Mouse (Mus musculus) lung, embryonic 14.5 days (tissue): ENCODE measurements at regions not wholly inside any gene's neighbourhood (a gene's known extent, or its start where the extent isn't known, plus 50 kb on each side); places are given as distances from the start of the nearest gene placed in this dataset.

Experiments used
- ATAC-seq: fragments of 200-750 bp; cut with Nextera tagmentation; 2 replicates; pipeline ENCODE4 v1.8.0; 2017; ENCODE audit warnings: mild to moderate bottlenecking, moderate TSS enrichment, moderate library complexity; ENCODE audit not compliant: insufficient read depth
- DNase-seq: peaks from one replicate; pipeline ENCODE4 v3.0.0-alpha.2; 2015
- H3K27ac ChIP-seq: fragments of 300-500 bp; sonication (generic); 2 replicates; pipeline ENCODE4 v1.5.1; 2014; ENCODE audit warnings: low read depth, mild to moderate bottlenecking, moderate library complexity
- H3K27me3 ChIP-seq: fragments of 300-500 bp; sonication (generic); 2 replicates; pipeline ENCODE4 v1.6.1; 2014; ENCODE audit warnings: low read length, control low read depth; ENCODE audit not compliant: insufficient read depth
- H3K36me3 ChIP-seq: fragments of 300-500 bp; sonication (generic); 2 replicates; pipeline ENCODE4 v1.6.1; 2014; ENCODE audit warnings: control low read depth; ENCODE audit not compliant: insufficient read depth
- H3K4me1 ChIP-seq: fragments of 300-500 bp; sonication (generic); 2 replicates; pipeline ENCODE4 v1.6.1; 2014; ENCODE audit warnings: antibody characterized with exemption, control low read depth; ENCODE audit not compliant: insufficient read depth
- H3K4me2 ChIP-seq: fragments of 300-500 bp; sonication (generic); 2 replicates; pipeline ENCODE4 v1.6.1; 2014; ENCODE audit warnings: mild to moderate bottlenecking
- H3K4me3 ChIP-seq: fragments of 300-500 bp; sonication (generic); 2 replicates; pipeline ENCODE4 v1.5.1; 2014; ENCODE audit warnings: low read depth, low read length
- H3K9ac ChIP-seq: fragments of 300-500 bp; sonication (generic); 2 replicates; pipeline ENCODE4 v1.6.1; 2014
- H3K9me3 ChIP-seq: fragments of 300-500 bp; sonication (generic); 2 replicates; pipeline ENCODE4 v1.6.1; 2016; ENCODE audit warnings: low read depth, low read length, control low read depth
- CTCF ChIP-seq: IDR thresholded peaks from 2 replicates; pipeline ENCODE4 v1.5.1; 2016; ENCODE audit warnings: antibody characterized with exemption, low read depth
- WGBS: fragments of 180-500 bp; shearing (Covaris S2); extraction: QIAGEN DNeasy Blood & Tissue Kit; methylation state at CpG from one replicate; pipeline ENCODE4 v1.1.7; 2014; 5-methylcytosine and 5-hydroxymethylcytosine counted together

DNA sequence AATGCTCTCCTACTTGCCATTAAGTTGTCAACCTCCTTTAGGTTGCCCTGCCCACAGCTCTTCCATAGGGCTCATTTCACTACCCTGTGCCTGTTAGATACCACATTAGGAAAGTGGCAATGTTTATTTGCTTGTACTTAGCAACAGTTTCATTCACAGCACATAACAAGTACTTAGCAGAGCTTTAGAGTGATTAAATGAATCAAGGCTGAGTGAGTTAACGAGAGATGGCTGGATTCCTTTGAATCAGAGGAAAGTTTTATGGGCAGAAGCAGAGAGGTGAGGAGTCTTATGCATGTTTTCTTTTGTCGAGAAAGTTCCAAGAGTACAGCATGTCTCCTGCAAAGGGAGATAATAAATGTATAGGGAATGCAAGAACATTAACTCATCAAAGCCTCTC lies 60.5 kb downstream of the Ptgs2 start:
- H3K9ac ChIP-seq = no peak overlapping the region
- WGBS = 67% methylated on average over 2 of the region's 2 CpGs
- H3K36me3 ChIP-seq = no peaks in the 10 kb centered on the region
- H3K27ac ChIP-seq = no peak overlapping the region
- TF ChIP-seq CTCF = no peak
- no peaks in the 10 kb centered on the region for H3K4me1 ChIP-seq
- H3K4me3 ChIP-seq = no peak overlapping the region
- ATAC-seq (no peak), DNase-seq (no peak)
- no peaks in the 10 kb centered on the region for H3K27me3 ChIP-seq
- H3K4me2 ChIP-seq = no peak overlapping the region
- no peaks in the 10 kb centered on the region for H3K9me3 ChIP-seq

DNA sequence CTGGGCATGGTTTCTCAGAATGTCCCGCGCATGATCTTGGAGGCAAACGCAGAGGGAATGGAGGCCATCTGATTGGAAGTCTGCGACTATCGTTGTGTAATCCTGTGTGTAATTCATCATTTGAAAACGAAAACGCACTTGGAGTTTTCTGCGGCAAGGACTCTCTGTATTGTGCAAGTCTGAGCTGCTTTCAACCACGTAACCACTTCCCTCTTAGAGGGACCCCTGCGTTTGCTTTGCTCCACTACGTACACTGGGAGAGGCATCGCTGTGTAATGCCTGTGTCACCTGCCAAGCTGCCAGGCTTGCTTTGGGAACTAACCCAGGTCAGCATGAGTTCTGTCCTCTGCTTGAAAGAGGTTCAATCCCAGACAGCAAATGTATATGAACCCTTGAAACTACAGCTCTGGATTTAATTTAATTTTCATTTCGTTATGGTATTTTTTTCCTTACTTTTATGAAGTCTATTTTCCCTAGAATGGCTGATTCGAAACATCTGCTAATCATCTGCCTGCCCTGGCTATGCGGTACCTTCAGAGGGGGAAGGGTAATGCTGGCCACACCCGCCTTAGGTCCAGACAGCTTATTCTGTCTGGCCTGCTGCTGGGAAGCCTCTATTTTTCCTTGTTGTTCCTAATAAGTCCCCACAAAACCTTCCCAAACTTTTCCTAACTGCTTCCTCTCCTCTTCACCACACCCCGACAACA lies 65.2 kb downstream of the Ptgs2 start:
- DNase-seq (peak; percentile 60), ATAC-seq (peak; percentile 82)
- H3K4me2 ChIP-seq = peak overlapping the region; percentile 39
- H3K36me3 ChIP-seq = no peaks in the 10 kb centered on the region
- 48% methylated on average over 17 of the region's 17 CpGs for WGBS
- H3K4me3 ChIP-seq = no peak overlapping the region; the same call in 1 of the 2 replicates
- no peaks in the 10 kb centered on the region for H3K4me1 ChIP-seq
- H3K27me3 ChIP-seq = no peaks in the 10 kb centered on the region
- H3K9ac ChIP-seq = no peak overlapping the region
- TF ChIP-seq CTCF = no peak
- H3K9me3 ChIP-seq = no peaks in the 10 kb centered on the region
- H3K27ac ChIP-seq = no peak overlapping the region

DNA sequence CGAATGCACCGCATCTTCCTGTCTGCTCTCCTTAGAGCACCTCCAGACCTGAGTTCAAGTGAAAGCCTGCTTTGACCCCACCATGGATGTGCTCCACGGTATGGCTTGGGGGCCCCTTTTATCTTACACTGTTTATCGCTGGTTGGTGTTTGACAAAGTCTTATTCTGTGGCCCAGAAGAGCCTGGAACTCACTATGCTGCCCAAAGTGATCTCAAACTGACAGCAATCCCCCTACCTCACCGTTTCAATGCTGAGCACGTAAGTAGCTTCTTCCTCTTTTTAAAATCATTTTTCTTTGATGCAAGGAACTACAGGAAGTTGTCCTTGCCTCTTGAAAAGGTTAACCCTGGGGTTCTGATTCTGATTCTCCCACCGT lies 65.8 kb downstream of the Ptgs2 start:
- WGBS = 76% methylated on average over 7 of the region's 7 CpGs
- ATAC-seq (no peak; the same call in 1 of the 2 replicates), DNase-seq (no peak)
- H3K4me1 ChIP-seq = no peaks in the 10 kb centered on the region
- no peak overlapping the region for H3K27ac ChIP-seq
- no peak overlapping the region for H3K4me3 ChIP-seq
- H3K4me2 ChIP-seq = no peak overlapping the region
- no peak overlapping the region for H3K9ac ChIP-seq
- no peaks in the 10 kb centered on the region for H3K9me3 ChIP-seq
- no peaks in the 10 kb centered on the region for H3K36me3 ChIP-seq
- no peaks in the 10 kb centered on the region for H3K27me3 ChIP-seq
- no peak for TF ChIP-seq CTCF

DNA sequence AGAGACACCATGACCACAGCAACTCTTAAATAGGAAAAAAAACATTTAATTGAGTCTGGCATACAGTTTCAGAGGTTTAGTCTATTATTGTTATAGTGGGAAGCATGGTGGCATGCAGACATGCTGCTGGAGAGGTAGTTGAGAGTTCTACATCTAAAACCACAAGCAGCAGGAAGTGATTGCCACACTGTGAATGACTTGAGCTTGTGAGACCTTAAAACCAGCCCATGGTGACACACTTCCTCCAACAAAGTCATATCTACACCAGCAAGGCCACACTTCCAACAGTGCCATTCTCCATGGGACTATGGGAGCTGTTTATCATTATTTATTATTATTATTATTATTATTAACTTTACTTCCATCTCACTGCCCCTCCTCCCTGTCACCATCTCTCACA lies 67.3 kb downstream of the Ptgs2 start:
- H3K36me3 ChIP-seq = no peaks in the 10 kb centered on the region
- H3K4me2 ChIP-seq = no peak overlapping the region
- no peak overlapping the region for H3K4me3 ChIP-seq
- TF ChIP-seq CTCF = no peak
- ATAC-seq (no peak), DNase-seq (no peak)
- no peaks in the 10 kb centered on the region for H3K4me1 ChIP-seq
- H3K27me3 ChIP-seq = no peaks in the 10 kb centered on the region
- no peaks in the 10 kb centered on the region for H3K9me3 ChIP-seq
- no peak overlapping the region for H3K27ac ChIP-seq
- no peak overlapping the region for H3K9ac ChIP-seq

DNA sequence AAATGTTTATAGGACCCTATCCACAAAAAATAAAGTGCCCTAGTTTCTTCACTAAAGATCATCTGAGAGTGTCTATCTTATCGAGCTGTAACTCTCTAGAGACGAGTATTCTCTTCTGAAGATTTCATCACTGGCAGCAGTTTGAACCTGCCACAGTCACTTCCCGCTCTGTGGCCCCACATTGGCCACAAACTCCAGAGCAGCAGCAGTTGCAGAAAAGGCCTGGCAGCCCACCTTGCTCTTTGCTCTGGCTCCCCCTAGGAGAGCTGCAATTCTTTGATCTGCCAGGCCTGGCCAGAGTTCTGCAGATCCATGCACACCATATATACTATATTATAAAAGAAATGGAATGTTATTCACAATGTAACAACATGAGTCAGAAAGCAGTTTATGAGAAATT lies 74.4 kb downstream of the Ptgs2 start:
- no peak overlapping the region for H3K27ac ChIP-seq
- no peak for DNase-seq
- no peak overlapping the region for H3K4me2 ChIP-seq
- H3K9me3 ChIP-seq = no peaks in the 10 kb centered on the region
- WGBS = 78% methylated on average over 3 of the region's 3 CpGs
- ATAC-seq = no peak
- H3K36me3 ChIP-seq = no peaks in the 10 kb centered on the region
- H3K4me1 ChIP-seq = no peaks in the 10 kb centered on the region
- TF ChIP-seq CTCF = no peak
- no peak overlapping the region for H3K4me3 ChIP-seq
- no peak overlapping the region for H3K9ac ChIP-seq
- no peaks in the 10 kb centered on the region for H3K27me3 ChIP-seq

DNA sequence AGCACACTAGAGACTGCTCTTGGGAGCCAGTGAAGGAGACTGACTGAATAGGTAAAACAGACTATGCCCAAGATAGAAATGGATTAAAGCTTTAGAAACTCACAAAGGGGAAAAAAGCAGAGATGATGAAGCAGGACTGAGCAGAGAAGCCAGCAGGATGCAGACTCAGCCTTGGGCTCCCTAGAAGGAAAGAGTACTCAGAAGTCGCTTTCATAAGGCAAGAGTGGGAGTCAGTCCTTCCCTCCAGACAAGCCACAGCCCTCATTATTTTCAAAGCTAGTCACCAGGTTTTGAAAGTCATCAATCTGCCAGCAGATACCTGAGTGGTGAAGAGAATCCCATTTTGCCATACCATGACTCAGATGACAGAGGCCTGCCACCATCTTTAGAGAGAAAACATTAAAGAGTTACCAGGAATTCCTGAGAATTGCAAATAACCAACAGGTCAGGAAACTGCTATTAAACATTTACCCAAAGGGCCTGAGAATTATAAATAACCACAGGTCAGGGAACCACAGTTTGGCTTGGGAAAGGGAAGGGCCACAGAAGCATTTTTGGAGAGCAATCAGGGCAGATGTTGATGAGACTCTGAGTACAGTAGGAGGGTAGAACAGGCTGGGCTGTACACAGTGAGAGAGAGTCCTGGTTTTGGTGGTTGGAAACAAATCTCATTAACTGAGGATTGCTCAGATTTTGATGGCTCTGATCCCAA lies 77.4 kb downstream of the Ptgs2 start:
- no peak for DNase-seq
- H3K9ac ChIP-seq = no peak overlapping the region
- no peak for ATAC-seq

DNA sequence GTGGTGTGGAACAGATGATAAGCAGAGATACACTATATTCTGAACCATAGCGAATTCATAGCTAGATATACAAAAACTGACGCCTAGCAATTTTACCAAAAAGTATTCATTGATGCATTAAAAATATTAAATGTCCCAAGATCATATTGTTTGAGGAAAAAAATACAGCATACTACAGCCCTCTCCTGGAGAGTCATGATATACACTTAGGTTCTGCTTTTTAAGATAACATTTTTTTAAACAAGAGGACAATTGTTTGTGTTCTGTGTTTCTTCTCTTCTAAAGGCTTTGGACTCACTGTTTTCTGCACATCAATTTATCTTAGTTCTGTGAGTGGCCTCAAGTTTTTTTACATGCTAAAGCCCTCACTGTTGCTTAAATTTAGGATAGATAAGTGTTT lies 102.2 kb downstream of the Ptgs2 start:
- no peak for TF ChIP-seq CTCF
- no peaks in the 10 kb centered on the region for H3K4me1 ChIP-seq
- no peaks in the 10 kb centered on the region for H3K36me3 ChIP-seq
- 68% methylated on average over 2 of the region's 2 CpGs for WGBS
- no peak overlapping the region for H3K9ac ChIP-seq
- no peak overlapping the region for H3K4me2 ChIP-seq
- DNase-seq (peak; percentile 22), ATAC-seq (no peak)
- no peaks in the 10 kb centered on the region for H3K9me3 ChIP-seq
- no peak overlapping the region for H3K4me3 ChIP-seq
- no peaks in the 10 kb centered on the region for H3K27me3 ChIP-seq
- no peak overlapping the region for H3K27ac ChIP-seq

More for the DNA sequence above, 77.4 kb downstream of the Ptgs2 start:
- Histone ChIP-seq H3K9me3 (no peaks in the 10 kb centered on the region), H3K4me1 (no peaks in the 10 kb centered on the region), H3K4me2 (no peak overlapping the region), H3K4me3 (no peak overlapping the region), H3K27ac (no peak overlapping the region), H3K36me3 (no peaks in the 10 kb centered on the region), H3K27me3 (no peaks in the 10 kb centered on the region)
- WGBS = 70% methylated on average over 1 of the region's 1 CpGs
- no peak for TF ChIP-seq CTCF
